Mouse (Mus musculus): Measurements from ENCODE around the gene Coro2b. TPM values are rescaled to one million over a fixed set of nuclear protein-coding genes. Genes with fewer than 3 reads are reported as not detected.

Gene Coro2b
- polyA plus RNA-seq, 1 experiment from 2014 or later: 9.0 TPM

DNA sequence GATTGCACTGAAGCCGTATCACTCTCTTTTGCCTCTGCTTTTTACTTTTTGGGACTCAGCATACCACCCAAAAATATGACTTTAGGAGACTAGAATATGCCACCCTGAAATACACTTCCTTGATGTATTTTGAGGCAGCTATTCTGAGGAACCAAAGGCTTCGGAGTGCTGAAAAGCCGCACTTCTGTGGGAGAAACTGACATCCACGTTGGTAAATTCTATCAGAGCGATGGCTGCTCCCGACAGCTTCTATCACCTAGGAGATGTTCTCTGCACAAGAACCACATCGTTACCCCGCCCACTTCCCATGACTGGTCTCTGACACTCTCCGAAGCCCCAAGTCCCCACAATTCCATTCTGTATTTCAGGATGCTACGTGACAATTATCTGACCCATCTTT lies 8.0 kb upstream of the Coro2b start:
- Histone ChIP-seq H3K4me1 (replicated peaks; ENCODE audit: control insufficient read depth, insufficient read depth, low read length) (peaks cover 5% of the 10 kb centered on the region), H3K27me3 (replicated peaks; ENCODE audit: control insufficient read depth, insufficient read depth, low read length) (no peaks in the 10 kb centered on the region; the same call in 1 of the 2 replicates), H3K36me3 (ENCODE audit: control insufficient read depth, insufficient read depth, low read length) (no peaks in the 10 kb centered on the region), H3K9me3 (ENCODE audit: control insufficient read depth, low read length) (no peaks in the 10 kb centered on the region), H3K27ac (ENCODE audit: low read depth) (no peak overlapping the region), H3K4me3 (ENCODE audit: low read depth, low read length) (no peak overlapping the region), H3K4me2 (ENCODE audit: low read length) (no peak overlapping the region), H3K9ac (ENCODE audit: low read length) (no peak overlapping the region)
- 69% methylated on average over 10 of the region's 10 CpGs for WGBS
- DNase-seq (ENCODE audit: low spot score): no peak
- ATAC-seq (replicated peaks; ENCODE audit: low FRiP score, low TSS enrichment, low read depth): no peak

DNA sequence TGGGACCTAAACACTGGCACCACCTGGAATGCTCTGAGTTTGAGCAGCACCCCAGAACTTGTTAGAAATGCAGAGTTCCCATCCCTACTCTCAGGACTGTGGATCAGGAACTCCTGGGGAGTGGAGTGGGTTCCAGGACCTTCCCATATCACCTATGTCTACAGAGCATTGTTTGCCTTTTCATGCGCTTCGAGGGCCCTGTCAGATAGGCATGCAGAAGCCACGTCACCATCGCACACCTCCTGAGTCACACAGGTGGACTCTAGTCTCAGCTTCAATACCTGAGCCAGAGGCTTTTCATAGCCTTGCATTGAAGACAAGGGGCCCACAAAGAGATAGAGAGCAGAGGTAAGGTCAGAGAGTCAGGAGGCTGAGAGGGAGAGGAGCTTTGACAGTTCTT lies 7.0 kb upstream of the Coro2b start:
- WGBS: 75% methylated on average over 4 of the region's 4 CpGs
- no peak overlapping the region for H3K9ac ChIP-seq (ENCODE audit: low read length)
- ATAC-seq (replicated peaks; ENCODE audit: low FRiP score, low TSS enrichment, low read depth) (no peak), DNase-seq (ENCODE audit: low spot score) (no peak)
- no peak overlapping the region for H3K4me3 ChIP-seq (ENCODE audit: low read depth, low read length)
- H3K27me3 ChIP-seq (replicated peaks; ENCODE audit: control insufficient read depth, insufficient read depth, low read length): peaks cover 4% of the 10 kb centered on the region; the same call in 1 of the 2 replicates
- H3K4me2 ChIP-seq (ENCODE audit: low read length): no peak overlapping the region
- no peak overlapping the region for H3K27ac ChIP-seq (ENCODE audit: low read depth)
- peaks cover 5% of the 10 kb centered on the region for H3K4me1 ChIP-seq (replicated peaks; ENCODE audit: control insufficient read depth, insufficient read depth, low read length)
- no peaks in the 10 kb centered on the region for H3K9me3 ChIP-seq (ENCODE audit: control insufficient read depth, low read length)
- no peaks in the 10 kb centered on the region for H3K36me3 ChIP-seq (ENCODE audit: control insufficient read depth, insufficient read depth, low read length)

DNA sequence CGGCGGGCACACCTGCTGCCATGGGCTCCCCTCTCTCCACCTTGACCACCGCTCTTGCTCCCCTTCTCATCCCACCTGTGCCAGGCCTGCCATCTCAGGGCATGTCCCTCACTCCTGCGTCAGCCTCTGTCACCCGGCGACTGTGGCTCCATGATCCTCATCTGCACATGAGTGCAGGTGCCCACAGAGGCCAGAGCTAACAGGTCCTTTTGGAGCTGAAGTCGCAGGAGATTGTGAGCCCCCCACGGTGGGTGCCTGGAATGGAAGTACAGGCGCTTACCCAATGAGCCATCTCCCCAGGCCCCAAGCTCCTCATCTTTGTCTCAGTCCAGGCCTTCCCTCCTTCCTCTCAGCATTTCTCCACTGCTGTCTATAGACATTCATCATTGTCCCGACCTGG lies 4.8 kb upstream of the Coro2b start:
- no peak overlapping the region for H3K27ac ChIP-seq (ENCODE audit: low read depth)
- H3K9me3 ChIP-seq (ENCODE audit: control insufficient read depth, low read length): no peaks in the 10 kb centered on the region
- H3K4me1 ChIP-seq (replicated peaks; ENCODE audit: control insufficient read depth, insufficient read depth, low read length): peaks cover 14% of the 10 kb centered on the region
- H3K27me3 ChIP-seq (replicated peaks; ENCODE audit: control insufficient read depth, insufficient read depth, low read length): peaks cover 7% of the 10 kb centered on the region; the same call in 1 of the 2 replicates
- H3K4me3 ChIP-seq (ENCODE audit: low read depth, low read length): no peak overlapping the region
- ATAC-seq (replicated peaks; ENCODE audit: low FRiP score, low TSS enrichment, low read depth) (no peak), DNase-seq (ENCODE audit: low spot score) (no peak)
- no peaks in the 10 kb centered on the region for H3K36me3 ChIP-seq (ENCODE audit: control insufficient read depth, insufficient read depth, low read length)
- 66% methylated on average over 10 of the region's 10 CpGs for WGBS
- H3K4me2 ChIP-seq (ENCODE audit: low read length): no peak overlapping the region
- no peak overlapping the region for H3K9ac ChIP-seq (ENCODE audit: low read length)

DNA sequence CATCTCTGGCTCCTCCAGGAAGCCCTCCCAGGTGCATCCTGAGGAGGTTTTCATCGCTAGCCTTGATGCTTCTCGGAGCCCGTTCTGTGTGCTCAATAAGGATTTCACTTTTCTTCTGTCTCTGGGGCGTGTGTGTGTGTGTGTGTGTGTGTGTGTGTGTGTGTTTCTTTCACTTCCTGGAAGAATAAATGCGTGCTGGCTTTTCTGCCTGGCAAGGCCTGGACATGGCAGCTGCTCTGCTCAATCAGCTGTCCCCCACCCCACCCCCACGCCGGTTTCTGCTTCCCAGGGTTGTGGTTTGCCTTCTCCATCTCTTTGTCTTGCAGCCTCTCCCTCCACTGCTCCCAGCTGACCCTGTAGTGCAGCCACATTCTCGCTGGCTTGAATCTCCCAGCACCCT lies 4.3 kb upstream of the Coro2b start:
- DNase-seq (ENCODE audit: low spot score) (no peak), ATAC-seq (replicated peaks; ENCODE audit: low FRiP score, low TSS enrichment, low read depth) (no peak)
- no peak overlapping the region for H3K4me3 ChIP-seq (ENCODE audit: low read depth, low read length)
- no peak overlapping the region for H3K4me2 ChIP-seq (ENCODE audit: low read length)
- H3K27me3 ChIP-seq (replicated peaks; ENCODE audit: control insufficient read depth, insufficient read depth, low read length): peaks cover 7% of the 10 kb centered on the region; the same call in 1 of the 2 replicates
- no peak overlapping the region for H3K27ac ChIP-seq (ENCODE audit: low read depth)
- peaks cover 16% of the 10 kb centered on the region for H3K4me1 ChIP-seq (replicated peaks; ENCODE audit: control insufficient read depth, insufficient read depth, low read length)
- WGBS: 57% methylated on average over 8 of the region's 8 CpGs
- H3K36me3 ChIP-seq (ENCODE audit: control insufficient read depth, insufficient read depth, low read length): no peaks in the 10 kb centered on the region
- H3K9ac ChIP-seq (ENCODE audit: low read length): no peak overlapping the region
- H3K9me3 ChIP-seq (ENCODE audit: control insufficient read depth, low read length): no peaks in the 10 kb centered on the region

DNA sequence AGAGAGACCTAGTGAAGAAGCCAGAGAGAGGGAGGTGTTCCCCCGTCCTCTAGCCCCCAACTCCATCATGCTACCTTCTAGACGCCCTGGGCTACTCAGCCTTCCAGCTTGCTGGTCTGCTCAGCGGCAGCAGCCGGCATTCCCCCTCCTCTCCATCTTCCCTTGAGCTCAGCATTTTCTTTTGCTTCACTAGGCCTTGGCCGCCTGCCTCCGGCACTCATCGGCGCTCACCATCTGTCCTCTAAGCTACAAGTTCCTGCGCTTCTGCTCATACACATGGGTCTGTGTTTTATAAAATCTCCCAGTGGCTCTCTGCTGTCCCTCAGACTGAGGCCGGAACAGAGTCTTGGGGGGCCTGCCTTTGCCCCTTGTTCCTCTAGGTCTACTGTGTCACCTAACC lies 3.9 kb upstream of the Coro2b start:
- no peak overlapping the region for H3K4me2 ChIP-seq (ENCODE audit: low read length)
- H3K27me3 ChIP-seq (replicated peaks; ENCODE audit: control insufficient read depth, insufficient read depth, low read length): peaks cover 7% of the 10 kb centered on the region; the same call in 1 of the 2 replicates
- no peak overlapping the region for H3K27ac ChIP-seq (ENCODE audit: low read depth)
- H3K9ac ChIP-seq (ENCODE audit: low read length): no peak overlapping the region
- no peaks in the 10 kb centered on the region for H3K36me3 ChIP-seq (ENCODE audit: control insufficient read depth, insufficient read depth, low read length)
- ATAC-seq (replicated peaks; ENCODE audit: low FRiP score, low TSS enrichment, low read depth): no peak
- 33% methylated on average over 10 of the region's 10 CpGs for WGBS
- peaks cover 20% of the 10 kb centered on the region for H3K4me1 ChIP-seq (replicated peaks; ENCODE audit: control insufficient read depth, insufficient read depth, low read length)
- DNase-seq (ENCODE audit: low spot score): no peak
- no peak overlapping the region for H3K4me3 ChIP-seq (ENCODE audit: low read depth, low read length)
- H3K9me3 ChIP-seq (ENCODE audit: control insufficient read depth, low read length): no peaks in the 10 kb centered on the region

DNA sequence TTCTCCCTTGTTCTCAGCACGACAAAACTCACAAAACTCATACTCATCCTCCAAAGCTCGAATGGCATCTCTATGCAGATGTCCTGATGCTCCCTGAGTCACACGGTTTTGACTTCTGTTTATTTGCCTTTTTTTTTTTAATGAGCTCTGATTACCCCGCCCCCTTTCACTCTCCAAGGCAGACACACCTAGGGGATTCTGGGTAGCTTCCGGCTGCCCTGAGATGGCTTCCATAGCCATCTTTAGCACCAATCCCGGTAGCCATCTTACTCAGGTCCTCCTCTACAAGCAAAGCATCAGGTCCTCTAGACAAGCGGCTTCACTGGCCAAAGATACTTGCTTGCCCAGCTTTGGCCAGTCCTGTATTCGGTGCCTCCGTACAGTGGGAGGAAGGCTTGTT lies 3.3 kb upstream of the Coro2b start:
- H3K27ac ChIP-seq (ENCODE audit: low read depth): no peak overlapping the region
- H3K4me2 ChIP-seq (ENCODE audit: low read length): no peak overlapping the region
- H3K4me1 ChIP-seq (replicated peaks; ENCODE audit: control insufficient read depth, insufficient read depth, low read length): peaks cover 20% of the 10 kb centered on the region
- H3K9me3 ChIP-seq (ENCODE audit: control insufficient read depth, low read length): no peaks in the 10 kb centered on the region
- H3K36me3 ChIP-seq (ENCODE audit: control insufficient read depth, insufficient read depth, low read length): no peaks in the 10 kb centered on the region
- ATAC-seq (replicated peaks; ENCODE audit: low FRiP score, low TSS enrichment, low read depth): no peak
- no peak overlapping the region for H3K9ac ChIP-seq (ENCODE audit: low read length)
- no peak overlapping the region for H3K4me3 ChIP-seq (ENCODE audit: low read depth, low read length)
- 83% methylated on average over 9 of the region's 9 CpGs for WGBS
- H3K27me3 ChIP-seq (replicated peaks; ENCODE audit: control insufficient read depth, insufficient read depth, low read length): peaks cover 12% of the 10 kb centered on the region; the same call in 1 of the 2 replicates
- no peak for DNase-seq (ENCODE audit: low spot score)

DNA sequence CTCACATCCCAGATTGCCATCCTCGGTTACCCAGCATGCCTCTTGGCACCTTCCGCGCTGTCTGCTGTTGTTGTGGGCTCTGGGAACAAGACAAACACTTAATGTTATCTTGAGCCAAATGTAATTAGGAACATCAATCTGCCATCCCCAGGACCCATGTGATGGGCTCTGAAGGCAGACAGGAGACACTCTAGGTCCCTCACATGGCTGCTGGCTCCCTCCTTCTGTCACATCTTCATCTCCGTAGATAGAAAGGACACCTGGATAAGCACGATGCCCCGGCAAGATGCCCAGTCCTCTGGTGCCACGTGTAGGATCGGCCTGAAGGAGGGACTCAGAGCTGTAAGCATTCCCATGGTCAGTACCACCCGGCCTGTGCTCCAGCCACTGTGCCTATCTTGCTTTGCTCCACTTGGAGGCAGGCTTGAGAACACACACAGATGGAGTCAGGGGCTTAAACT lies 2.4 kb upstream of the Coro2b start:
- Histone ChIP-seq H3K9me3 (ENCODE audit: control insufficient read depth, low read length) (no peaks in the 10 kb centered on the region), H3K4me3 (ENCODE audit: low read depth, low read length) (no peak overlapping the region), H3K9ac (ENCODE audit: low read length) (no peak overlapping the region), H3K27me3 (replicated peaks; ENCODE audit: control insufficient read depth, insufficient read depth, low read length) (peaks cover 15% of the 10 kb centered on the region; the same call in 1 of the 2 replicates), H3K4me1 (replicated peaks; ENCODE audit: control insufficient read depth, insufficient read depth, low read length) (peaks cover 20% of the 10 kb centered on the region), H3K4me2 (ENCODE audit: low read length) (no peak overlapping the region), H3K36me3 (ENCODE audit: control insufficient read depth, insufficient read depth, low read length) (no peaks in the 10 kb centered on the region), H3K27ac (ENCODE audit: low read depth) (no peak overlapping the region)
- 86% methylated on average over 9 of the region's 9 CpGs for WGBS
- ATAC-seq (replicated peaks; ENCODE audit: low FRiP score, low TSS enrichment, low read depth) (no peak), DNase-seq (ENCODE audit: low spot score) (no peak)

DNA sequence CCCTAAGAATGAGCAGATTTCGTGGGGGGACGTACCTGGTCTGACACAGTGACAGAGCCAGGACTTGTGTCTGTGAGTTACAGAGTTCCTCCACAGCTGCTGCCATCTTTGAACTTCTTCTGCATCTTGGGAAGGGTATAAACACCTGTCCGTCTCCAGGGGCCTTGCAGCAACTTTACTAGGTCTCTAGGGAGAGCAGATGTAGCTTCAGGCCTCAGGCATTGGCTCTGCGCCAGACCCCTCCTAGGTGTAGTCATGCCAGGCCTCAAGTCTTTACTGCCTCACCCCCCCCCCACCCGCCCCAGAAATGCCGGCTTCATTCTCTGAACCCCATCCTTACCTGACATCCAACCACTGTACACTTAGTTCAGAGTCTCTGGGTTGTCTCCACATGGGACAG lies 1.1 kb upstream of the Coro2b start:
- H3K9me3 ChIP-seq (ENCODE audit: control insufficient read depth, low read length): no peaks in the 10 kb centered on the region
- no peak for DNase-seq (ENCODE audit: low spot score)
- peaks cover 23% of the 10 kb centered on the region for H3K4me1 ChIP-seq (replicated peaks; ENCODE audit: control insufficient read depth, insufficient read depth, low read length)
- H3K9ac ChIP-seq (ENCODE audit: low read length): no peak overlapping the region
- 68% methylated on average over 6 of the region's 6 CpGs for WGBS
- ATAC-seq (replicated peaks; ENCODE audit: low FRiP score, low TSS enrichment, low read depth): no peak
- peaks cover 15% of the 10 kb centered on the region; the same call in 1 of the 2 replicates for H3K27me3 ChIP-seq (replicated peaks; ENCODE audit: control insufficient read depth, insufficient read depth, low read length)
- no peaks in the 10 kb centered on the region for H3K36me3 ChIP-seq (ENCODE audit: control insufficient read depth, insufficient read depth, low read length)
- H3K4me2 ChIP-seq (ENCODE audit: low read length): no peak overlapping the region
- no peak overlapping the region for H3K27ac ChIP-seq (ENCODE audit: low read depth)
- H3K4me3 ChIP-seq (ENCODE audit: low read depth, low read length): no peak overlapping the region

DNA sequence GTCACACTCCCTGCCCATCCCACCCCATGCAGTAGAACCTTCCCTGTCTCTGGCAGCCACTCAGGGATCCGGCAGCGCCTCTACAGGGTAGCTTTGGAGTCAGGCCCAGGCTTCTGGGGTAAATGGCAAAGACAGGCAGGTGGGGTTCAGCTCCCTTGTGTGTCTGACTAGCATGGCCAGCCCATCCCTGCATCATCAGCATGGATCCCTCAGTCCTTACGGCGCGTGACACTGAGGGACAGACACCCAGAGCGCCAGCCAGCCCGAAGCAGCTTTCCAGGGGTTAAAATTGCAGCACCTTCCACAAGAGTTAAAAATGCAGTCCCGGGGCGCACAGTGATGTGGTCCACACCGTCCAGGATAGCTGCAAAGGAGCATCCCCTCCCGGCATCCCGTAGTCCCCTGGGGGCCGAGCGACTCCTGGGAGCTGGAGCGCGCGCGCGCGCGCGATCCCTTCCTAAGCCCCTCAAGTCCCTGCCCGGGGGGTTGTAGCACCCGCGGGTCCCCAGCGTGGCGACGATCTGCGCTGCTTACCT lies 657 bp downstream of the Coro2b start:
- peaks cover 15% of the 10 kb centered on the region; the same call in 1 of the 2 replicates for H3K27me3 ChIP-seq (replicated peaks; ENCODE audit: control insufficient read depth, insufficient read depth, low read length)
- peak overlapping the region; percentile 61 for H3K9ac ChIP-seq (ENCODE audit: low read length)
- WGBS: 2% methylated on average over 29 of the region's 29 CpGs
- DNase-seq (ENCODE audit: low spot score) (peak; percentile 70), ATAC-seq (replicated peaks; ENCODE audit: low FRiP score, low TSS enrichment, low read depth) (no peak)
- H3K4me2 ChIP-seq (ENCODE audit: low read length): peak overlapping the region; percentile 92
- no peaks in the 10 kb centered on the region for H3K9me3 ChIP-seq (ENCODE audit: control insufficient read depth, low read length)
- peak overlapping the region; percentile 62 for H3K4me3 ChIP-seq (ENCODE audit: low read depth, low read length)
- no peaks in the 10 kb centered on the region for H3K36me3 ChIP-seq (ENCODE audit: control insufficient read depth, insufficient read depth, low read length)
- H3K4me1 ChIP-seq (replicated peaks; ENCODE audit: control insufficient read depth, insufficient read depth, low read length): peaks cover 30% of the 10 kb centered on the region
- no peak overlapping the region; the same call in 1 of the 2 replicates for H3K27ac ChIP-seq (ENCODE audit: low read depth)

Data from intestine, embryonic 14.5 days (tissue).